Mouse (Mus musculus): ENCODE data around the gene Tcf20.

DNA sequence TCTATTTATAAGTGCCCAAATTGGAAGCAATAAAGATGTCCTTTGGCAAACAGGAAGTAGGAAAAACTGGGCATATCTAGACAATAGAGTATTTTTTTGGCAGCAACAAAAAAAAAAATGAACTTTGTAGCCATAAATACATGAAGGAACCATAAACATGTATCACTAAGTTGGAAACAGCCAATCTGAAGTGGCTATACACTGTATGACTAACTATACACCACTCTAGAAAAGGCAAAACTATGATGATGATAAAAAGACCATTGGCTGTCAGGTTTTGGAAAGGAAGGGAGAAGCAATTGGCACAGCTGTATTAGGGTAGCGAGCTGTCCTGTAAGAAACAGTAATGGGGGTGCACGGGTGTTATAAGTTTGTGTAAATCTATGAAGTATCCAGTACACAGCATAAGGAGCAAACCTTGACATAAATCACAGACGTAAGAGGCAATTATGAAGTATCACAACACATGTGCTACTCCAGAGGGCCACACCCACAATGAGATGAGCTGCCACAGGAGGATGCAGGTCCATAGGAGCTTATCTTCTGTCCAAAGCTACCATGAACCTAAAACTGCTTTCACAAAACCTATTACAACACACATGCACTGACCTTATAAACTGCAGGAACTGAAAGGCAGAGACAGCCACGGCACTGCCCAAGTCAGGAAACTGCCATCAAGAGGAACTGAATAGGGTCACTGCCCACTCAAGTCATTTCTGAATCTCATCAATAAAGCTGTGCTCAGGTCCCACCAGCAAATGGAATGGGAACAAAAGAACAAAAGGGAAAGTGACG lies 180.5 kb downstream of the Tcf20 start:
- TF ChIP-seq CTCF (IDR thresholded peaks at IDR 0.05; ENCODE audit: borderline replicate concordance, control insufficient read depth, extremely low read depth, insufficient read depth, low read length, poor library complexity) (no peak), POLR2A (IDR thresholded peaks at IDR 0.05; ENCODE audit: control insufficient read depth, extremely low read depth, insufficient read depth, low read length, poor library complexity) (no peak)
